Comparison of ENCODE assay signal across 15 mouse cellular contexts in genomic region chr6:53904703-53905395, GRCm38 (mm10).
DNase-seq lines count a peak whose midpoint lies in the region; ATAC-seq and TF ChIP-seq lines count a peak whose summit lies in the region.
"Had no signal": no experiment of that assay in that cellular context is flagged by ENCODE, and none has a peak within 500 bp of the region (broad histone marks: within the 10 kb centered on the region; RNA-seq: fewer than 3 reads in every experiment).

No protein-coding gene starts in this region.

- intact Hi-C loops in heart, postnatal 36 days (cut with DNase I), result no loop called here

- H3K9me3 ChIP-seq in heart, embryonic 10.5 days, result no peaks in the 10 kb centered on the region
- H3K9me3 ChIP-seq in lung, embryonic 15.5 days, result no peaks in the 10 kb centered on the region
- H3K9me3 ChIP-seq in intestine, embryonic 14.5 days (ENCODE audit: control insufficient read depth, low read length), result no peaks in the 10 kb centered on the region
- no peaks in the 10 kb centered on the region for H3K9me3 ChIP-seq in limb, embryonic 14.5 days (ENCODE audit: control insufficient read depth, low read length)
- H3K9me3 ChIP-seq: forebrain, embryonic 10.5 days had no signal

- H3K4me3 ChIP-seq in heart, embryonic 10.5 days, result no peak overlapping the region
- H3K4me3 ChIP-seq in lung, embryonic 15.5 days, result no peak overlapping the region
- H3K4me3 ChIP-seq in intestine, embryonic 14.5 days (ENCODE audit: low read depth, low read length), result no peak overlapping the region
- no peak overlapping the region for H3K4me3 ChIP-seq in limb, embryonic 14.5 days (replicated peaks; ENCODE audit: low read length)
- H3K4me3 ChIP-seq: forebrain, embryonic 10.5 days had no signal

- 78% methylated on average over 4 of the region's 4 CpGs for WGBS in heart, embryonic 10.5 days
- WGBS in lung, embryonic 15.5 days, result 51% methylated on average over 4 of the region's 4 CpGs
- 71% methylated on average over 4 of the region's 4 CpGs for WGBS in intestine, embryonic 14.5 days
- 66% methylated on average over 4 of the region's 4 CpGs for WGBS in limb, embryonic 14.5 days

- no peaks in the 10 kb centered on the region for H3K27me3 ChIP-seq in heart, embryonic 10.5 days (ENCODE audit: insufficient read depth, poor library complexity, severe bottlenecking)
- no peaks in the 10 kb centered on the region for H3K27me3 ChIP-seq in lung, embryonic 15.5 days
- H3K27me3 ChIP-seq in intestine, embryonic 14.5 days (replicated peaks; ENCODE audit: control insufficient read depth, insufficient read depth, low read length), result no peaks in the 10 kb centered on the region
- H3K27me3 ChIP-seq in limb, embryonic 14.5 days (ENCODE audit: control insufficient read depth, insufficient read depth, low read length), result no peaks in the 10 kb centered on the region

- peak; percentile 64; the same call in 1 of the 2 replicates for ATAC-seq in lung, embryonic 15.5 days (ENCODE audit: borderline replicate concordance, extremely low read depth, low FRiP score, low TSS enrichment)
- ATAC-seq in intestine, embryonic 14.5 days (replicated peaks; ENCODE audit: low FRiP score, low TSS enrichment, low read depth), result 0 out of 2 replicates have a peak, but pooled peaks have one; percentile 68
- peak; percentile 39; the same call in 1 of the 2 replicates for ATAC-seq in limb, embryonic 14.5 days (ENCODE audit: low FRiP score, low read depth)
- ATAC-seq: liver, postnatal 0 days had no signal

- no peak overlapping the region for H3K4me2 ChIP-seq in lung, embryonic 15.5 days
- H3K4me2 ChIP-seq in intestine, embryonic 14.5 days (ENCODE audit: low read length), result no peak overlapping the region
- H3K4me2 ChIP-seq in limb, embryonic 14.5 days (replicated peaks; ENCODE audit: low read depth, low read length, severe bottlenecking), result no peak overlapping the region

- peaks cover 44% of the 10 kb centered on the region for H3K4me1 ChIP-seq in heart, embryonic 10.5 days
- H3K4me1 ChIP-seq in lung, embryonic 15.5 days, result peaks cover 51% of the 10 kb centered on the region
- peaks cover 34% of the 10 kb centered on the region for H3K4me1 ChIP-seq in intestine, embryonic 14.5 days (replicated peaks; ENCODE audit: control insufficient read depth, insufficient read depth, low read length)
- H3K4me1 ChIP-seq in limb, embryonic 14.5 days (ENCODE audit: control insufficient read depth, insufficient read depth, low read length), result peaks cover 34% of the 10 kb centered on the region

- DNase-seq in heart, embryonic 10.5 days (ENCODE audit: low spot score), result peak; percentile 52
- no peak for DNase-seq in heart, postnatal 36 days
- DNase-seq in lung, postnatal 36 days, result no peak
- no peak for DNase-seq in intestine, embryonic 14.5 days (ENCODE audit: low spot score)
- DNase-seq in limb, embryonic 14.5 days (ENCODE audit: low spot score), result no peak
- DNase-seq in adrenal gland, adult 8-10 months, result no peak
- no peak for DNase-seq in thymus, postnatal 0 days (ENCODE audit: low spot score)
- DNase-seq: cerebellum, postnatal 25 days; heart, postnatal 14 days; layer of hippocampus, postnatal 36 days; left cerebral cortex, postnatal 4 days; liver, postnatal 0 days; thymus, adult 18-20 months had no signal

- TF ChIP-seq POLR2A in limb, embryonic 14.5 days (IDR thresholded peaks at IDR 0.05; ENCODE audit: borderline replicate concordance, extremely low read depth, insufficient read depth, insufficient read length), result no peak

- no peaks in the 10 kb centered on the region for H3K36me3 ChIP-seq in heart, embryonic 10.5 days
- no peaks in the 10 kb centered on the region for H3K36me3 ChIP-seq in lung, embryonic 15.5 days
- H3K36me3 ChIP-seq in intestine, embryonic 14.5 days (ENCODE audit: control insufficient read depth, insufficient read depth, low read length), result no peaks in the 10 kb centered on the region
- H3K36me3 ChIP-seq in limb, embryonic 14.5 days (ENCODE audit: control insufficient read depth, insufficient read depth, low read length), result no peaks in the 10 kb centered on the region
- H3K36me3 ChIP-seq: forebrain, embryonic 10.5 days had no signal

- H3K27ac ChIP-seq in heart, embryonic 10.5 days, result peak overlapping the region; percentile 57; the same call in 1 of the 2 replicates
- peak overlapping the region; percentile 72 for H3K27ac ChIP-seq in lung, embryonic 15.5 days
- peak overlapping the region; percentile 7; the same call in 1 of the 2 replicates for H3K27ac ChIP-seq in intestine, embryonic 14.5 days (ENCODE audit: low read depth)
- H3K27ac ChIP-seq in limb, embryonic 14.5 days (replicated peaks; ENCODE audit: low read depth, low read length), result peak overlapping the region; percentile 56
- H3K27ac ChIP-seq: forebrain, embryonic 10.5 days had no signal

- no peak overlapping the region for H3K9ac ChIP-seq in lung, embryonic 15.5 days
- H3K9ac ChIP-seq in intestine, embryonic 14.5 days (ENCODE audit: low read length), result no peak overlapping the region
- H3K9ac ChIP-seq in limb, embryonic 14.5 days (ENCODE audit: low read depth, low read length, severe bottlenecking), result no peak overlapping the region; the same call in 1 of the 2 replicates
- H3K9ac ChIP-seq: liver, postnatal 0 days had no signal

Comparison
In these comparisons a context has a peak if more than half of its experiments do, and no peak if none do; other contexts are left out.
1. H3K27ac ChIP-seq: peak in every context shown above with its lines; median percentile 72 in lung, embryonic 15.5 days; 57 in heart, embryonic 10.5 days; 56 in limb, embryonic 14.5 days; 7 in intestine, embryonic 14.5 days.